Mouse (Mus musculus) stomach, embryonic 16.5 days (tissue): Measurements from ENCODE around the gene Nr2e3. TPM values are rescaled to one million over a fixed set of nuclear protein-coding genes. Genes with fewer than 3 reads are reported as not detected.

Experiments used
- ATAC-seq: fragments of 200-750 bp; cut with Nextera tagmentation; 2 replicates; pipeline ENCODE4 v1.8.0; 2017; ENCODE audit warnings: moderate number of reproducible peaks, moderate TSS enrichment; ENCODE audit not compliant: insufficient read depth, low FRiP score
- H3K27ac ChIP-seq: fragments of 300-500 bp; sonication (generic); 2 replicates; pipeline ENCODE4 v1.5.1; 2014; ENCODE audit warnings: low read length
- H3K27me3 ChIP-seq: fragments of 300-500 bp; sonication (generic); 2 replicates; pipeline ENCODE4 v1.6.1; 2014; ENCODE audit warnings: low read length, control low read depth, mixed read lengths; ENCODE audit not compliant: control insufficient read depth, insufficient read depth
- H3K36me3 ChIP-seq: fragments of 300-500 bp; sonication (generic); 2 replicates; pipeline ENCODE4 v1.6.1; 2014; ENCODE audit warnings: low read length; ENCODE audit not compliant: control insufficient read depth, insufficient read depth
- H3K4me1 ChIP-seq: fragments of 300-500 bp; sonication (generic); 2 replicates; pipeline ENCODE4 v1.6.1; 2014; ENCODE audit warnings: low read length, control low read depth, mixed read lengths; ENCODE audit not compliant: control insufficient read depth, insufficient read depth
- H3K4me2 ChIP-seq: fragments of 300-500 bp; sonication (generic); 2 replicates; pipeline ENCODE4 v1.6.1; 2014; ENCODE audit warnings: low read depth, low read length, mixed read lengths
- H3K4me3 ChIP-seq: fragments of 300-500 bp; sonication (generic); replicated peaks from 2 replicates; pipeline ENCODE4 v1.5.1; 2014; ENCODE audit warnings: mild to moderate bottlenecking, low read length
- H3K9ac ChIP-seq: fragments of 300-500 bp; sonication (generic); 2 replicates; pipeline ENCODE4 v1.6.1; 2014; ENCODE audit warnings: low read length
- H3K9me3 ChIP-seq: fragments of 300-500 bp; sonication (generic); replicated peaks from 2 replicates; pipeline ENCODE4 v1.6.1; 2016; ENCODE audit warnings: low read length, control low read depth; ENCODE audit not compliant: control insufficient read depth
- WGBS: fragments of 180-500 bp; shearing (Covaris S2); extraction: QIAGEN DNeasy Blood & Tissue Kit; methylation state at CpG from one replicate; pipeline ENCODE4 v1.1.7; 2014; 5-methylcytosine and 5-hydroxymethylcytosine counted together
- polyA plus RNA-seq: library from polyadenylated mRNA; unstranded; fragments of >200 nt; fragmentation: Nextera tagmentation; extraction: Ambion mirVana; gene quantifications from 2 replicates; pipeline ENCODE4 v1.2.1, GENCODE M21; 2015

Gene Nr2e3
- polyA plus RNA-seq, 1 experiment from 2014 or later = 3.1 TPM

GRCm38 (mm10) chr9:59930248-59930647, 30.2 kb downstream of the Nr2e3 start:
- no peaks in the 10 kb centered on the region for H3K4me1 ChIP-seq
- H3K9ac ChIP-seq = no peak overlapping the region
- H3K9me3 ChIP-seq = no peaks in the 10 kb centered on the region
- H3K27ac ChIP-seq = no peak overlapping the region
- H3K36me3 ChIP-seq = no peaks in the 10 kb centered on the region
- H3K4me3 ChIP-seq = no peak overlapping the region
- 80% methylated on average over 3 of the region's 3 CpGs for WGBS
- H3K27me3 ChIP-seq = no peaks in the 10 kb centered on the region
- ATAC-seq = no peak
- H3K4me2 ChIP-seq = no peak overlapping the region

- ATAC-seq = no peak
- Histone ChIP-seq H3K36me3 (peaks cover 3% of the 10 kb centered on the region; the same call in 1 of the 2 replicates), H3K4me1 (no peaks in the 10 kb centered on the region), H3K9ac (no peak overlapping the region), H3K9me3 (no peaks in the 10 kb centered on the region), H3K4me2 (no peak overlapping the region), H3K27ac (no peak overlapping the region), H3K4me3 (no peak overlapping the region), H3K27me3 (no peaks in the 10 kb centered on the region)
- 81% methylated on average over 1 of the region's 1 CpGs for WGBS
Observed at GRCm38 (mm10) chr9:59914761-59915160, 45.7 kb downstream of the Nr2e3 start.

GRCm38 (mm10) chr9:59903382-59903781, 57.1 kb downstream of the Nr2e3 start:
- H3K27me3 ChIP-seq = no peaks in the 10 kb centered on the region
- H3K36me3 ChIP-seq = no peaks in the 10 kb centered on the region
- H3K9ac ChIP-seq = no peak overlapping the region
- no peaks in the 10 kb centered on the region for H3K9me3 ChIP-seq
- H3K27ac ChIP-seq = no peak overlapping the region
- ATAC-seq = no peak
- 85% methylated on average over 1 of the region's 1 CpGs for WGBS
- no peak overlapping the region for H3K4me3 ChIP-seq
- no peak overlapping the region for H3K4me2 ChIP-seq
- H3K4me1 ChIP-seq = no peaks in the 10 kb centered on the region

Other genes starting within 250 kb of the Nr2e3 start
- 7.6 and 10.7 TPM in 2 replicates for gene Senp8, start 209.9 kb downstream of the Nr2e3 start, polyA plus RNA-seq
- 13.8 and 15.0 TPM in 2 replicates for gene Myo9a, start 209.8 kb downstream of the Nr2e3 start, polyA plus RNA-seq